Mouse (Mus musculus) adrenal gland, postnatal 14 days (tissue): Measurements from ENCODE around the gene Ttc27. TPM values are rescaled to one million over a fixed set of nuclear protein-coding genes. Genes with fewer than 3 reads are reported as not detected.
A peak's percentile ranks its signal among the peaks of the same experiment; 100 is the strongest.

Experiments
- DNase-seq: peaks from one replicate; pipeline ENCODE4 v3.0.0; 2021; ENCODE audit warnings: mixed read lengths
- total RNA-seq: library from RNA; stranded (reverse); gene quantifications from 2 replicates; pipeline ENCODE4 v1.2.3, GENCODE M21; 2021

Gene Ttc27
- total RNA-seq, 1 experiment from 2014 or later = 21.0 TPM

- peak; percentile 25 for DNase-seq
Observed at GRCm38 (mm10) chr17:74830851-74831250, 113.3 kb downstream of the Ttc27 start.

DNA sequence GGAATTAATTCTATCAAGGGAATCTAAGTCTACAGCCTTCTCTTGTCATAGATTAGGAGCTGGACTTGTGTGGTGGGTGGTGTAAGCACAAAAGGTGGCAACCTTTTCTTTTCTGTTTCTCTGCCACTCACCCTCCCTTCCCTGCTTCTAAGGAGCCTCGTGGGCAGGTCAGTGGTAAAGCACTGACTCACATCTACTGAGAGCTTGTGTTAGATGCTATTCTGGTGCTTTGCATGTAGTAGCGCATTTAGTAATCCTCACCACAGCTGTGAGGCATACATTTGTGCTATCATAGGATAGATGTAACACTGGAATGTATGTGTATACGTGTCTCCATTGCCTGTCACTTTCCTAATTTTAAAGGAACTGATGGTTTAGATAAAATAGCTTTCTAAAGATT, 124.2 kb downstream of the Ttc27 start:
- no peak for DNase-seq

GRCm38 (mm10) chr17:74842603-74843002, 125.1 kb downstream of the Ttc27 start:
- DNase-seq = no peak

DNA sequence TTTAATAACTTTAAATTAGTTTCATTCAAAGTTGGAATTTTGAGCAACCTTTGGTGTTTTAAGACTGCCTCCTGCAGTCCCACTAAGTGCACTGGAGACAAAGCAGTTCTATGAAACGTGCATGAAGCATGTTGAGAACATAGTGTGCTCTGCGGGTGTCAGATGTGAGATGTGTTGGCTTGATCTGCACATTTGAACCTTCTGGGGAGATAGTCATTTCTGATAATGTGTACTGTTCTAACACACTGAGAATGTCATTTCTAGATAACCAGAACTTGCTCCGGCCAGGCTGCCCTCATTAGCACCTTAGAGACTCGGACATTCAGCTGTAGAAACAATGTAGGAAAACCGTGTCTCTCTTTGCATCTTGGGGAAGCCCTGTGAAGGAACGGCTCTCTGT, 126.0 kb downstream of the Ttc27 start:
- DNase-seq = no peak

GRCm38 (mm10) chr17:74846031-74846891, 128.7 kb downstream of the Ttc27 start:
- DNase-seq = peak; percentile 38

DNA sequence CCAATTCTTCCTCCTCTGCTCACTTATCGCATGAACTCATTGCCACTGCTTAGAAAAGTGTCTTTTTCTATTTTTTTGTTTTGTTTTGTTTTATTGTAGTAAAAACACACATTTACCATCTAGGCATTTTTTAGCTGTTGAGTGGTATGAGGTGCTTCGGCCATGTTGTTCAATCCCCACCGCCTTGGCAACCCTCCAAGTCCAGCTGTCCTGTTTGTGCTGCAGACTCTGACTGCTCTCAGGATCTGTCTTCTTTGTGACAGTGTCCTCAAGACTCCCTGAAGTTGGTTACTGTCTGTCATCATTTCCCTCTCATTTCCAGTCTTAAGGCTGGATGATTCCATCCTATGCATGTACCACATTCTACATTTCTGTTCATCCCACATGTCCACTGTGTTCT, 132.7 kb downstream of the Ttc27 start:
- no peak for DNase-seq

GRCm38 (mm10) chr17:74859298-74859697, 141.8 kb downstream of the Ttc27 start:
- DNase-seq = no peak

GRCm38 (mm10) chr17:74860180-74860993, 142.9 kb downstream of the Ttc27 start:
- DNase-seq = no peak

DNA sequence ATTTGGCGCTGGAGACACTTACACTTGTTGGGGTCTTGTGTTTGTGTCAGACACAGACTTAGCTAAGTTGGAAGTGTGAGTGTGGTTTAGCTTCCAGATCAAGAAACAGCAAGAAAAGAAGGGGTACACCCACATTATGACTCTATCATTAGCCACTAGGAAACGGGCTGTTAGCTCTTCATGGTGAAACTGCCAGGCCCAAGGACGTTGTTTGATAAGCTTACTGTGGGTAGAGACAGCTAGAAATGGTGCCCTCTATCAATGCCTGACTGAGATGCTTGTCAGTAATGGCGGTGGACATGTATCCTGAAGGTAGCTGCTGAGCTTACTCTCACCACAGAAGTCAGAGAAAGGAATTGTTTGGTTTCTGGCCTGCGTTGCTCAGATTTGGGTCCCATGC, 146.3 kb downstream of the Ttc27 start:
- no peak for DNase-seq

DNA sequence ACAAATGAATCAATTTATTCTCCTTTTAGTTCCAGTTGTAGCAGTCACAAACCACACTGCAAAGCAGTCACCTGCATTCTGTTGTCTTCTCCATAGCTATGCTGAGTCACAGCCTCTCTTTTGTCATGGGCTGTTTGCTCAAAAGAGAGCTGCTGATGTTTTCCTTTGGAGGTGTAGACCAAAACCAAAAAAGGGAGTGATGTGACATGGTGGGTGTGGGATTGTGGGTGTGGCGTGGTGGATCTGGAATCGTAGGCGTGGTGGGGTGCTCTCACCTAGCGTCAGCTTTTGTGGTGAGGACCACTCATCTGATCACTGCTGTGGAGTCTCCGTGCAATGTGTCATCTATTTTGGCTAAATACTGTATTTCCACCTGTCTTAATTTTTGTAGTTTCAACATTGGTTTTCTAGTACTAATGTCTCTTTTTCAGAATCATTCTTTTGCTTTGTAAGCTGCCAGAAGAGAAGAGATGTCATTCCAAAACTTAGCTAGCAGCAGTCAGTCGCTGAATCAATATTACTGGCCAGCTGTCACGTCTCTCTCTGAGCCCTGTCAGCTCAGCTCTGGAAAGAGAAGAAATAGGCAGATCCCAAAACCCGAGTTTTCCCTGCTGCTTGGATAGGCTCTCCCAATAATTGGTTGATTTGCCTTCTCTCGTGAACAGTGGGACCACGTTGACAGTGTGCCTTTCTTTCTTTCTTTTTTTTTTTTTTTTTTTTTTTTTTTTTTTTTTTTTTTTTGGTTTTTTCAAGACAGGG, 147.4 kb downstream of the Ttc27 start:
- DNase-seq = no peak

DNA sequence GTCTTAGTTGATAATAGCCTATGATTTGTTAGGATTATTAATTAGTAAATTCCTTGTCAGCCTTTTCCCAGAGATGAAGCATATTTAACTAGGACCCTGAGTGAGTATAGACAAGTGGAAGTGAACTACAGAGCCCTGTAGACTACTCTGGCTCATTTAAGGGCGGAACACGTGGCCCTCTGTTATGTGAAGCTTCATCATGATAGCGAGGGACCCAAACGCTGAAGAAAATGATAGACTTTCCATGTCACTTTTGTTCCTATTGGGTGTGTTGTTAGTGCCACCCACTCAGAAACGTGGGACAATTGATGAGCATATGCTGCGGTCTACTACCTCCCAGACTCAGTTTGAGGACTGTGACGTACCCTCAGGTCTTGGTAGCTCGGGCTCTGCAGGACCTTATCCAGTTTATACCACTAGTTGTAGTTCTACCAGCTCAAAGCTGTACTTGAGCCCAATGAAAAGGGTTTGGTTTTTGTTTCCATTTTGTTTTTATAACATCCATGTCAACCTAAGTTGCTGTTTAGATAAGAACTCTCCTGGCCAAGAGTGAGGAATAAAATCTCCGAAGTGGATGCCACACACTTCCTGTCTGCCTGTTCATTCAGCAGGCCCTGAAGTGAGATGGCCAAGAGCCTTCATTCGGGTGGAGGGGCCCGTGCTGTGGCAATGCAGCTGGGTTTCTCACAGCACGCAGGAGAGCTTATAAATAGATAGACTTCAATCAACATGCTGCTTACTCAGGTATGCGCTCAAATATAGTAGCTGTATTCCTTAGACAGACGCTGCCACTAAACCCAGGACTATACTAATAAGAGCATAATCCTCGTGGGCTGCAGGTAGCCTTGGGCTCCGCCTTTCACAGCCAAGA, 148.4 kb downstream of the Ttc27 start:
- DNase-seq = no peak

DNA sequence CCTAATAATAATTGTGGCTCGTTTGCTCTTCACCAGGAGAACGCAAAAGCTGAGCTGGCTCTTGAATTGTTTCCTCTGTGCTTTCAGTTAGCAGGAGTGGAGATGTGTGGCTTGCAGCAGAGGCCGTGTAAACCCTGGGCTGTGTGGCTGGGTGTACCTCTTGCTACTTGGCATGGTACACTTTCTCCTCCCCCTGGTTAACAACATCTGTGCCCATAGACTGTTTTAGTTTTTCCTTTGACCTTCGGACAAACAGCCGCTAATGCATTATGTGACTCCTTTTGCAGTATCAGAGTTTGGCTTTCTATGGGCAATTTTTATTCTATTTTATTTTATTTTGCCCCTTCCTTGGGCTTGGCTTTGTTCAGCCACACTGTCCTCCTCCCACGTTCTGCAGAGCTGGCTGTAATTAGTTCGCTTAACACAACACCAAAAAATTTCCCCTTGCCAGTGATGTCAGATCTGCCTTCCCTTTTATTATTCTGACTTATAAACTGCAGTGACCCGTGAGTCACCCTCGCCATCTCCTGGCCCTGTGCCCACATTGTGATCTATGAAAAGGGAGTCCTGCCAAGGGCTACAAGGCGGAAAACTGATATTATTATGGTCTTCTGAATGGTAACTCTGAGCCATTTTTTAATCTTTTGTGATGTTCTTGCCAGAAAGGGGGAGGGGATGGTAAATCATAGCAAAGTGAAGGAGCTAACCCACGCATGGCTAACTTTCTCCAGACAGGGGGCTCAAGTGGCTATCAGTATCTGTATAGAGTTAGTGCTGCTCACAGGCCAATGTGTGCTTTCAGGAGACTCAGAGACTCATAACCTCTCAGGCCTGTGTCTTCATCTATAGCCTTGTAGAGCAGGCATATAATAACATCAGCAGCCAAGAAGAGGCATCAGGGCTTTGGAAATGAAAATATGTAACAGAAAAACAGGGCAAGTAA, 149.3 kb downstream of the Ttc27 start:
- DNase-seq = peak; percentile 92

DNA sequence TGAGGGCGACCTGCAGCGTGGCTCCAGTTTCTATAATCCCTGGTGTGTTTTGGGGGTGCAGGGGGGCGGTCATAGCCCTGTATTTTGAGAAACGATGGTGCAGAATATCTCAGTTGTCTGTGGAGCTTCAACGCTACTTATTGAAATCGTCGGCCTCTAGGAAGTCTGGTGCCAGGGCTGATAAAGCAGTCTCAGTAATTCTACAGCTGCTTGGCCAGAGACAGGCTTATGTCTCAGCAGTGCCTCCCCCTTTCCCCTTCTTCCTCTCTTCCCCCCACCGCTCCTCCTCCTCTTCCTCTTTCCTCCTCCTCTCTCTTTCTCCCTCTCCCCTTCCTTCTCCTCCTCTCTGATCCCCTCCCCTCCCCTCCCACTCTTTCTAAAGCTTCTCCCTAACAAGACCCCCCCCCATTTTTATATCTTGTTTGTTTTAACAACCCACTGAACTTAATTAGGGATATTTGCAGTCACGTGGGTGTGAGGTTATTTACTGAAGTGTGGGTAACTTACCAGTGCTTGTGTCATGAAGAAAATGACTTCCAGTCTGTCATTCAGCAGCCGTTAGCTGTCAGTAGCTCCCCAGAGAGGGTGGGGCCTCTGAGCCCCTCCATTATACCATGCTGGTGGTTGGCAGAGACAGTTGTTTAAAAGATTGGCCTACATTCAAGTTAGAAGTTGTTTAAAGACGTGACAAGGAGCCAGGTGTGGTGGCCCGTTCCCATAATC, 150.8 kb downstream of the Ttc27 start:
- DNase-seq = no peak

- no peak for DNase-seq
Observed at GRCm38 (mm10) chr17:74869556-74869955, 152.0 kb downstream of the Ttc27 start.

DNA sequence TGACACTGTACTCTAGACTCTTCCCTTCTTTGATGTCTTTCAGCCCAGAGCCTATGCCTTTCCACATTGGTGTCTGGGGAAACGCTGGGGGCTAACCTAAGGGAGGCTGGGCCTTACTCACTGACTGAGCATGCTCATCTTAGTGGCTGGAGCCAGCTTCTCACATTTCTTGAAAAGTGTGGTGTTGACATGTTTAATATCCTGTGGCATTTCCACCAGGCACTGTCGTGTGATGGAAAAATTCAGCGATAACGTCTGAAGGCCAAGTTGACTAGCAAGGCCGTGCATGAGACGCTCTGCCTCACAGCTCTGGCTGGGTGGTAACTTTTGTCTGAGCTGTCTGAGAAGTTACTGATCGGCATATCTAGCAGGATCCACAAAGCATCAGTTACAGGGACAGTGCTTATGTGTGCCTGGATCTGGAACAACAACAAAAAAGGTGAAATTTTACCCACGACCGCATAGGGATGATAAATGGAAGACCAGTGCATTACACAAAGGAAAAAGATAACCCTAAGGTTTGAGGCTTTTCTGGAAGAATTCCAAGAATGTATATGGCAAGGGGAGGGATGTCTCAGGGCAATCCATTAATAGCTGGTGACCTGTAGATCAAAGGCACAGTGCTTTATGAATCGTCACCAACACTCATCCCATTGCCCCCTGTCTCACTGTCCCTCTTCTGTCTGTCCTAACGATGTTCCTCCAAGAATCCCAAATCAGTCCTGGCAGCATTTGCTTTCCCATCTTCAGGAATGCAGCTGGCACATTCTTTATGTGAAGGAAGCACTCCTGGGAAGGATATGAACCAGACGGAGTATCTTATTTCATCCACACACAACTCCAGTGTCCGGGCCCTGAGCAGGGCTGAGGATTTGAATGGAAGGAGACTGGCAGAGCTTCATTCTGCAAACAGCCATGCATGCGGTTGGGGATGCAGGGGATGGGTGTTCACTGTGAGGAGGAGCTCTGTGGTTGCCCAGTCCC, 152.9 kb downstream of the Ttc27 start:
- DNase-seq = peak; percentile 68

- DNase-seq = no peak
Observed at GRCm38 (mm10) chr17:74872567-74872966, 155.0 kb downstream of the Ttc27 start.

- DNase-seq = no peak
Observed at GRCm38 (mm10) chr17:74873756-74874155, 156.2 kb downstream of the Ttc27 start.

GRCm38 (mm10) chr17:74875740-74876139, 158.2 kb downstream of the Ttc27 start:
- no peak for DNase-seq
